Mouse (Mus musculus) retina, adult 2 months (tissue): ENCODE measurements around the gene Cpsf4.
A peak's percentile ranks its signal among the peaks of the same experiment; 100 is the strongest.
"Not testable (repeated sequence)": the region's sequence is repeated elsewhere in the genome, so short reads cannot be mapped to it uniquely, and the experiment has no call there.

Experiments used
- DNase-seq: peaks from one replicate; pipeline ENCODE4 v3.0.0-alpha.2; 2012; ENCODE audit warnings: low read depth, low spot score

The Cpsf4 gene

GRCm38 (mm10) chr5:145178461-145178980 is 11.5 kb downstream of the Cpsf4 start:
- no peak for DNase-seq

GRCm38 (mm10) chr5:145185244-145185643 is 18.2 kb downstream of the Cpsf4 start:
- DNase-seq: no peak

- no peak for DNase-seq
These were observed 22.4 kb downstream of the Cpsf4 start for GRCm38 (mm10) chr5:145189416-145189815.

- DNase-seq: no peak
These were observed 23.4 kb downstream of the Cpsf4 start for GRCm38 (mm10) chr5:145190373-145190772.

GRCm38 (mm10) chr5:145190875-145191798 is 24.1 kb downstream of the Cpsf4 start:
- DNase-seq: peak; percentile 81

GRCm38 (mm10) chr5:145191962-145192361 is 24.9 kb downstream of the Cpsf4 start, which contains the start of gene Atp5j2:
Gene Atp5j2 (minus strand): TSS chr5:145192062.
- no peak for DNase-seq

- DNase-seq: no peak
These were observed 33.4 kb downstream of the Cpsf4 start for GRCm38 (mm10) chr5:145200387-145200786.

- peak; percentile 76 for DNase-seq
These were observed 34.4 kb downstream of the Cpsf4 start, which contains the start of gene Zkscan14 for GRCm38 (mm10) chr5:145201321-145201991. Gene Zkscan14 (minus strand): TSS chr5:145201868.

GRCm38 (mm10) chr5:145202446-145202845 is 35.4 kb downstream of the Cpsf4 start:
- no peak for DNase-seq

GRCm38 (mm10) chr5:145203936-145204691 is 37.1 kb downstream of the Cpsf4 start, which contains the start of gene Zkscan5:
Gene Zkscan5 (plus strand): TSS chr5:145204562.
- peak; percentile 94 for DNase-seq

- no peak for DNase-seq
These were observed 38.0 kb downstream of the Cpsf4 start for GRCm38 (mm10) chr5:145205041-145205440.

- DNase-seq: no peak
These were observed 40.4 kb downstream of the Cpsf4 start for GRCm38 (mm10) chr5:145207385-145207784.

GRCm38 (mm10) chr5:145207954-145208353 is 40.9 kb downstream of the Cpsf4 start:
- DNase-seq: no peak

- DNase-seq: not testable (repeated sequence)
These were observed 41.4 kb downstream of the Cpsf4 start for GRCm38 (mm10) chr5:145208391-145208790.

GRCm38 (mm10) chr5:145211340-145211739 is 44.3 kb downstream of the Cpsf4 start:
- DNase-seq: no peak

- no peak for DNase-seq
These were observed 45.2 kb downstream of the Cpsf4 start for GRCm38 (mm10) chr5:145212216-145212615.

GRCm38 (mm10) chr5:145213505-145213904 is 46.5 kb downstream of the Cpsf4 start:
- DNase-seq: no peak

GRCm38 (mm10) chr5:145214679-145215078 is 47.7 kb downstream of the Cpsf4 start:
- DNase-seq: no peak

- no peak for DNase-seq
These were observed 50.7 kb downstream of the Cpsf4 start for GRCm38 (mm10) chr5:145217746-145218145.

- DNase-seq: no peak
These were observed 51.2 kb downstream of the Cpsf4 start for GRCm38 (mm10) chr5:145218206-145218605.

- DNase-seq: no peak
These were observed 51.7 kb downstream of the Cpsf4 start for GRCm38 (mm10) chr5:145218671-145219070.
